8 mouse cellular contexts compared by ENCODE assay signal in the genomic region with DNA sequence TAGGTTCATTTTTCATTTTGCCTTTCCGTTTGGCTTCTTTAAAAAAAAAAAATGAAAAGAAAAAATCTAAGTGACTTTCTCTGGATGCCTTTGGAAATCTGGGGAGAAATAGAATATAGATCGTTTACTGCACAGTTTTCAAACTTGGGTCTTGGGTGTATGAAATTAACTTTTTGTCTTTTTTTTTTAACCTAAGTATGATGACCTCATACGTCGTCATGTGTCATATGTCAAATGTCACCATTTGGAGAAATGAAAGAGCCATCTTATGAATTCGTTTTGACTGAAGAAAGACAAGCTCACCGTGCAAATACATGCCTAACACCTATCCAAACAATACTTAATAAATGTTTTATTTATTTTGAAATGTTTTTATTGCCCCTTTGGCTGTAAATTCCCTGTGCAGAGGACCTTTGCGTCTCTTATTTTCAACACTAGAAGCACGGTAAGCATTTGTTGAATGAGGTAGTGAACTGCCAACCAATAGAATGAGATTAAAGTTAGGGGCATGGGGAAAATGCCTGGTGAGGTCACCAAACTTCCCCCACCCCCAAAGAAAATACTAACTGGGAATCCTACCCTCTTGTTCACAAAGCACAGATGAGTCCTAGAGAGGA. TPM values are rescaled to one million over a fixed set of nuclear protein-coding genes. Genes with fewer than 3 reads are reported as not detected.
A peak's percentile ranks its signal among the peaks of the same experiment; 100 is the strongest.
DNase-seq lines count a peak whose midpoint lies in the region; ATAC-seq and TF ChIP-seq lines count a peak whose summit lies in the region.

No protein-coding gene starts in this region.

- peak overlapping the region; percentile 93 for H3K4me2 ChIP-seq in heart, embryonic 13.5 days
- peak overlapping the region; percentile 89 for H3K4me2 ChIP-seq in forebrain, postnatal 0 days (ENCODE audit: low read depth)

- H3K4me1 ChIP-seq in heart, embryonic 13.5 days, result peaks cover 20% of the 10 kb centered on the region
- H3K4me1 ChIP-seq in ES-E14 (ENCODE audit: control insufficient read depth in 2 of 2, insufficient read depth in 2 of 2, low read length in 2 of 2, poor library complexity in 1 of 2), result peaks cover 2 to 4% of the 10 kb centered on the region in 2 experiments; a peak in 1 of 4 replicates
- H3K4me1 ChIP-seq in forebrain, postnatal 0 days (ENCODE audit: insufficient read depth), result peaks cover 8% of the 10 kb centered on the region; the same call in 1 of the 2 replicates

- in situ Hi-C loops in ES-E14 (cut with MboI; ENCODE audit: low sequenced_read_pairs in 2 of 2, unreplicated experiment in 2 of 2), result no loop called here

- no peak for TF ChIP-seq CTCF in forebrain, postnatal 0 days (IDR thresholded peaks at IDR 0.05; ENCODE audit: low read depth)

- 18% methylated on average over 8 of the region's 8 CpGs for WGBS in heart, embryonic 13.5 days
- WGBS in forebrain, postnatal 0 days, result 14% methylated on average over 8 of the region's 8 CpGs

- no peak for ATAC-seq in heart, embryonic 13.5 days (ENCODE audit: extremely low read depth, insufficient number of reproducible peaks, low FRiP score, low TSS enrichment)
- no peak for ATAC-seq in forebrain, postnatal 0 days
- ATAC-seq in megakaryocyte, adult 5-6 weeks (ENCODE audit: poor library complexity, severe bottlenecking), result 0 out of 2 replicates have a peak, but pooled peaks have one; percentile 13
- ATAC-seq in frontal cortex, adult (ENCODE audit: low TSS enrichment), result no peak

- DNase-seq in heart, adult 18-20 months, result no peak
- DNase-seq in ES-E14 (ENCODE audit: low read depth, low spot score), result no peak
- no peak for DNase-seq in forebrain, postnatal 0 days
- no peak for DNase-seq in c-Kit-positive CD71-positive TER-119-positive erythroid progenitor cells, embryonic 14.5 days (ENCODE audit: low spot score)
- no peak for DNase-seq in urinary bladder, postnatal 4 days (ENCODE audit: low spot score in 2 of 2)

- peak overlapping the region; percentile 99 for H3K9ac ChIP-seq in heart, embryonic 13.5 days
- H3K9ac ChIP-seq in ES-E14 (ENCODE audit: insufficient read depth, low read depth, low read length, poor library complexity, severe bottlenecking), result peak overlapping the region; percentile 99
- peak overlapping the region; percentile 87 for H3K9ac ChIP-seq in forebrain, postnatal 0 days

- H3K4me3 ChIP-seq in heart, embryonic 13.5 days, result peak overlapping the region; percentile 98
- peak overlapping the region; percentile 90 to 94 for H3K4me3 ChIP-seq in ES-E14 (ENCODE audit: insufficient read depth in 1 of 2, low read depth in 1 of 2, low read length in 2 of 2, poor library complexity in 1 of 2, severe bottlenecking in 1 of 2)
- peak overlapping the region; percentile 93 for H3K4me3 ChIP-seq in forebrain, postnatal 0 days (ENCODE audit: low read depth, low read length)

- no peaks in the 10 kb centered on the region for H3K9me3 ChIP-seq in heart, embryonic 13.5 days
- no peaks in the 10 kb centered on the region for H3K9me3 ChIP-seq in ES-E14 (ENCODE audit: control insufficient read depth, insufficient read depth, low read depth, low read length)
- no peaks in the 10 kb centered on the region for H3K9me3 ChIP-seq in forebrain, postnatal 0 days (ENCODE audit: low read length)

- H3K27me3 ChIP-seq in heart, embryonic 13.5 days (replicated peaks), result no peaks in the 10 kb centered on the region
- no peaks in the 10 kb centered on the region for H3K27me3 ChIP-seq in forebrain, postnatal 0 days (ENCODE audit: insufficient read depth, low read length)

- H3K36me3 ChIP-seq in heart, embryonic 13.5 days, result peaks cover 3% of the 10 kb centered on the region
- peaks cover 4% of the 10 kb centered on the region; the same call in 1 of the 2 replicates for H3K36me3 ChIP-seq in ES-E14 (ENCODE audit: control insufficient read depth, insufficient read depth, low read length, poor library complexity, severe bottlenecking)
- no peaks in the 10 kb centered on the region for H3K36me3 ChIP-seq in forebrain, postnatal 0 days (ENCODE audit: insufficient read depth)

- H3K27ac ChIP-seq in heart, embryonic 13.5 days (replicated peaks), result peak overlapping the region; percentile 95
- H3K27ac ChIP-seq in ES-E14 (ENCODE audit: insufficient read depth, low read depth, low read length, poor library complexity, severe bottlenecking), result peak overlapping the region; percentile 84; the same call in 1 of the 2 replicates
- peak overlapping the region; percentile 97 for H3K27ac ChIP-seq in forebrain, postnatal 0 days (ENCODE audit: low read depth, low read length)

TF ChIP-seq in ES-E14, 5 proteins besides CTCF, POLR2A, EP300 and RAD21:
- TF ChIP-seq ZNF384 (IDR thresholded peaks at IDR 0.05; ENCODE audit: low read depth, low read length), result 0 out of 2 replicates have a peak, but pooled peaks have one; percentile 43
- no peak for TF ChIP-seq MAFK (IDR thresholded peaks at IDR 0.05; ENCODE audit: insufficient read depth, low read depth, low read length)

RNA-seq across cellular contexts. Expression of a gene that starts 0.8 kb away (rescaled TPM):
- polyA plus RNA-seq in heart, embryonic 13.5 days (2015; fragmentation: Nextera tagmentation; extraction: Ambion mirVana), result 2.0 and 2.3 TPM in 2 replicates
- 10 to 100 TPM; 12.3 to 13.3 TPM for total RNA-seq in heart, adult 18-20 months (2021)
- 21.0 and 23.6 TPM in 2 replicates for total RNA-seq in ES-E14 (2012; rRNA removed)
- total RNA-seq in forebrain, postnatal 0 days (2014; rRNA removed), result 33.9 and 40.3 TPM in 2 replicates
- 2.4 and 2.6 TPM in 2 replicates for polyA plus RNA-seq in forebrain, postnatal 0 days (2015; fragmentation: Nextera tagmentation; extraction: Ambion mirVana)
- total RNA-seq in megakaryocyte, adult 5-6 weeks (2015), result 10.9 and 14.3 TPM in 2 replicates
- 16.1 and 16.5 TPM in 2 replicates for total RNA-seq in megakaryocyte, adult 5-6 weeks (2017)

RNA-seq across cellular contexts. Expression of a gene that starts 53.9 kb away (rescaled TPM):
- polyA plus RNA-seq in heart, embryonic 13.5 days (2015; fragmentation: Nextera tagmentation; extraction: Ambion mirVana), result 6.2 and 8.4 TPM in 2 replicates
- total RNA-seq in heart, adult 18-20 months (2021), result 1 to 10 TPM; 2.5 to 3.0 TPM
- total RNA-seq in ES-E14 (2012; rRNA removed), result 0.11 and 0.13 TPM in 2 replicates
- total RNA-seq in forebrain, postnatal 0 days (2014; rRNA removed), result 2.2 and 6.0 TPM in 2 replicates
- 3.6 and 6.1 TPM in 2 replicates for polyA plus RNA-seq in forebrain, postnatal 0 days (2015; fragmentation: Nextera tagmentation; extraction: Ambion mirVana)
- 0.11 TPM in 1 of 2 replicates, not detected in the other for total RNA-seq in megakaryocyte, adult 5-6 weeks (2015)
- total RNA-seq in megakaryocyte, adult 5-6 weeks (2017), result 0.22 TPM in 1 of 2 replicates, not detected in the other
